23 mouse cellular contexts compared by ENCODE assay signal in genomic region chr12:27089206-27089605, GRCm38 (mm10).
DNase-seq lines count a peak whose midpoint lies in the region; ATAC-seq and TF ChIP-seq lines count a peak whose summit lies in the region.
"Had no signal": no experiment of that assay in that cellular context is flagged by ENCODE, and none has a peak within 500 bp of the region (broad histone marks: within the 10 kb centered on the region; RNA-seq: fewer than 3 reads in every experiment).

No protein-coding gene starts in this region.

- ATAC-seq in forebrain, embryonic 14.5 days, result no peak
- no peak for ATAC-seq in forebrain, embryonic 15.5 days (replicated peaks)
- no peak for ATAC-seq in midbrain, embryonic 13.5 days
- no peak for ATAC-seq in midbrain, embryonic 11.5 days (ENCODE audit: low FRiP score)
- no peak for ATAC-seq in midbrain, embryonic 15.5 days (replicated peaks)
- ATAC-seq in neural tube, embryonic 15.5 days (ENCODE audit: low FRiP score), result no peak
- ATAC-seq: activated CD4-positive, CD25-positive, alpha-beta regulatory T cell, adult 4 months; CD4-positive, CD25-positive, alpha-beta regulatory T cell, adult 4 months; Patski had no signal

- no peak for TF ChIP-seq POLR2A in brain, embryonic 14.5 days (IDR thresholded peaks at IDR 0.05; ENCODE audit: borderline replicate concordance, extremely low read depth, insufficient read depth, insufficient read length, poor library complexity, severe bottlenecking)

- no peaks in the 10 kb centered on the region for H3K9me3 ChIP-seq in forebrain, embryonic 14.5 days (replicated peaks; ENCODE audit: control insufficient read depth, low read length)
- no peaks in the 10 kb centered on the region for H3K9me3 ChIP-seq in forebrain, embryonic 15.5 days
- peaks cover 8% of the 10 kb centered on the region for H3K9me3 ChIP-seq in midbrain, embryonic 10.5 days (replicated peaks)
- 0 out of 2 replicates have a peak, but pooled peaks cover 5% of the 10 kb centered on the region for H3K9me3 ChIP-seq in midbrain, embryonic 13.5 days
- peaks cover 7% of the 10 kb centered on the region; the same call in 1 of the 2 replicates for H3K9me3 ChIP-seq in midbrain, embryonic 11.5 days (ENCODE audit: control insufficient read depth, low read length)
- 0 out of 2 replicates have a peak, but pooled peaks cover 8% of the 10 kb centered on the region for H3K9me3 ChIP-seq in midbrain, embryonic 15.5 days
- H3K9me3 ChIP-seq in neural tube, embryonic 15.5 days (replicated peaks), result peaks cover 3% of the 10 kb centered on the region; the same call in 1 of the 2 replicates

- H3K27ac ChIP-seq in forebrain, embryonic 14.5 days (ENCODE audit: low read depth, low read length), result no peak overlapping the region
- no peak overlapping the region for H3K27ac ChIP-seq in forebrain, embryonic 15.5 days (replicated peaks)
- H3K27ac ChIP-seq in midbrain, embryonic 10.5 days (replicated peaks), result peak overlapping the region; percentile 19; the same call in 1 of the 2 replicates
- H3K27ac ChIP-seq in midbrain, embryonic 13.5 days, result no peak overlapping the region
- H3K27ac ChIP-seq in midbrain, embryonic 11.5 days (ENCODE audit: low read depth, low read length), result no peak overlapping the region
- H3K27ac ChIP-seq in midbrain, embryonic 15.5 days, result no peak overlapping the region
- H3K27ac ChIP-seq in neural tube, embryonic 15.5 days (replicated peaks), result no peak overlapping the region

- no peak overlapping the region for H3K9ac ChIP-seq in forebrain, embryonic 14.5 days (ENCODE audit: low read length)
- no peak overlapping the region for H3K9ac ChIP-seq in forebrain, embryonic 15.5 days (replicated peaks)
- no peak overlapping the region for H3K9ac ChIP-seq in midbrain, embryonic 13.5 days (replicated peaks)
- H3K9ac ChIP-seq in midbrain, embryonic 11.5 days (ENCODE audit: low read length), result no peak overlapping the region
- H3K9ac ChIP-seq in midbrain, embryonic 15.5 days, result no peak overlapping the region
- no peak overlapping the region for H3K9ac ChIP-seq in neural tube, embryonic 15.5 days (replicated peaks)

- no peak overlapping the region for H3K4me3 ChIP-seq in forebrain, embryonic 14.5 days (ENCODE audit: low read depth, low read length)
- H3K4me3 ChIP-seq in forebrain, embryonic 15.5 days, result no peak overlapping the region
- no peak overlapping the region for H3K4me3 ChIP-seq in midbrain, embryonic 10.5 days
- H3K4me3 ChIP-seq in midbrain, embryonic 13.5 days (replicated peaks), result no peak overlapping the region
- H3K4me3 ChIP-seq in midbrain, embryonic 11.5 days (ENCODE audit: low read depth, low read length), result no peak overlapping the region
- H3K4me3 ChIP-seq in midbrain, embryonic 15.5 days, result no peak overlapping the region
- H3K4me3 ChIP-seq in neural tube, embryonic 15.5 days (replicated peaks), result no peak overlapping the region

- TF ChIP-seq CTCF in brain, embryonic 14.5 days (IDR thresholded peaks at IDR 0.05; ENCODE audit: borderline replicate concordance, extremely low read depth, insufficient read depth, insufficient read length), result no peak

- H3K4me1 ChIP-seq in forebrain, embryonic 14.5 days (ENCODE audit: control insufficient read depth, insufficient read depth, low read length), result peaks cover under 1% of the 10 kb centered on the region; the same call in 1 of the 2 replicates
- H3K4me1 ChIP-seq in forebrain, embryonic 15.5 days, result peaks cover 11% of the 10 kb centered on the region
- H3K4me1 ChIP-seq in midbrain, embryonic 10.5 days, result peaks cover 32% of the 10 kb centered on the region
- H3K4me1 ChIP-seq in midbrain, embryonic 13.5 days (replicated peaks), result peaks cover 18% of the 10 kb centered on the region
- peaks cover 18% of the 10 kb centered on the region for H3K4me1 ChIP-seq in midbrain, embryonic 11.5 days (ENCODE audit: control insufficient read depth, insufficient read depth, low read length)
- H3K4me1 ChIP-seq in midbrain, embryonic 15.5 days, result peaks cover 13% of the 10 kb centered on the region
- 0 out of 2 replicates have a peak, but pooled peaks cover 4% of the 10 kb centered on the region for H3K4me1 ChIP-seq in neural tube, embryonic 15.5 days

- no peaks in the 10 kb centered on the region for H3K36me3 ChIP-seq in forebrain, embryonic 14.5 days (ENCODE audit: control insufficient read depth, insufficient read depth, low read length)
- H3K36me3 ChIP-seq in forebrain, embryonic 15.5 days, result no peaks in the 10 kb centered on the region
- peaks cover 5% of the 10 kb centered on the region; the same call in 1 of the 2 replicates for H3K36me3 ChIP-seq in midbrain, embryonic 10.5 days
- no peaks in the 10 kb centered on the region for H3K36me3 ChIP-seq in midbrain, embryonic 13.5 days
- peaks cover 3% of the 10 kb centered on the region; the same call in 1 of the 2 replicates for H3K36me3 ChIP-seq in midbrain, embryonic 11.5 days (ENCODE audit: control insufficient read depth, insufficient read depth, low read length)
- H3K36me3 ChIP-seq in midbrain, embryonic 15.5 days (replicated peaks), result no peaks in the 10 kb centered on the region
- no peaks in the 10 kb centered on the region for H3K36me3 ChIP-seq in neural tube, embryonic 15.5 days
- H3K36me3 ChIP-seq: G1E had no signal

- H3K27me3 ChIP-seq in forebrain, embryonic 14.5 days (replicated peaks; ENCODE audit: control insufficient read depth, insufficient read depth, low read length), result no peaks in the 10 kb centered on the region
- no peaks in the 10 kb centered on the region for H3K27me3 ChIP-seq in forebrain, embryonic 15.5 days
- no peaks in the 10 kb centered on the region for H3K27me3 ChIP-seq in midbrain, embryonic 10.5 days (ENCODE audit: low read depth, poor library complexity, severe bottlenecking)
- no peaks in the 10 kb centered on the region for H3K27me3 ChIP-seq in midbrain, embryonic 13.5 days
- H3K27me3 ChIP-seq in midbrain, embryonic 11.5 days (ENCODE audit: control insufficient read depth, insufficient read depth, low read length), result no peaks in the 10 kb centered on the region
- no peaks in the 10 kb centered on the region for H3K27me3 ChIP-seq in midbrain, embryonic 15.5 days (replicated peaks)
- H3K27me3 ChIP-seq in neural tube, embryonic 15.5 days (replicated peaks), result no peaks in the 10 kb centered on the region
- H3K27me3 ChIP-seq: CH12.LX, Patski had no signal

- H3K4me2 ChIP-seq in forebrain, embryonic 14.5 days (ENCODE audit: low read length), result no peak overlapping the region
- no peak overlapping the region for H3K4me2 ChIP-seq in forebrain, embryonic 15.5 days (replicated peaks)
- H3K4me2 ChIP-seq in midbrain, embryonic 13.5 days (replicated peaks), result no peak overlapping the region
- H3K4me2 ChIP-seq in midbrain, embryonic 11.5 days, result no peak overlapping the region
- no peak overlapping the region for H3K4me2 ChIP-seq in midbrain, embryonic 15.5 days
- no peak overlapping the region for H3K4me2 ChIP-seq in neural tube, embryonic 15.5 days

- WGBS in forebrain, embryonic 14.5 days, result 34% methylated on average over 1 of the region's 1 CpGs
- WGBS in forebrain, embryonic 15.5 days, result 35% methylated on average over 1 of the region's 1 CpGs
- 54% methylated on average over 1 of the region's 1 CpGs for WGBS in midbrain, embryonic 10.5 days
- WGBS in midbrain, embryonic 13.5 days, result 36% methylated on average over 1 of the region's 1 CpGs
- 32% methylated on average over 1 of the region's 1 CpGs for WGBS in midbrain, embryonic 11.5 days
- 27% methylated on average over 1 of the region's 1 CpGs for WGBS in midbrain, embryonic 15.5 days
- 49% methylated on average over 1 of the region's 1 CpGs for WGBS in neural tube, embryonic 15.5 days

- DNase-seq in forebrain, embryonic 14.5 days (ENCODE audit: low spot score), result peak; percentile 33
- no peak for DNase-seq in midbrain, embryonic 10.5 days (ENCODE audit: low spot score)
- peak; percentile 75 for DNase-seq in midbrain, embryonic 11.5 days (ENCODE audit: low spot score, missing footprints)
- peak; percentile 55 for DNase-seq in brain, embryonic 14.5 days (ENCODE audit: low read depth)
- DNase-seq: adrenal gland, adult 2 months; adrenal gland, adult 8-10 months; adrenal gland, postnatal 10 days; adrenal gland, postnatal 14 days; adrenal gland, postnatal 25 days; adrenal gland, postnatal 36 days; B cell, adult 2 months; cerebellum, adult 11 months; cerebellum, adult 11-12 months; cerebellum, adult 18-20 months had no signal
